18 mouse cellular contexts compared by ENCODE assay signal in the genomic region with DNA sequence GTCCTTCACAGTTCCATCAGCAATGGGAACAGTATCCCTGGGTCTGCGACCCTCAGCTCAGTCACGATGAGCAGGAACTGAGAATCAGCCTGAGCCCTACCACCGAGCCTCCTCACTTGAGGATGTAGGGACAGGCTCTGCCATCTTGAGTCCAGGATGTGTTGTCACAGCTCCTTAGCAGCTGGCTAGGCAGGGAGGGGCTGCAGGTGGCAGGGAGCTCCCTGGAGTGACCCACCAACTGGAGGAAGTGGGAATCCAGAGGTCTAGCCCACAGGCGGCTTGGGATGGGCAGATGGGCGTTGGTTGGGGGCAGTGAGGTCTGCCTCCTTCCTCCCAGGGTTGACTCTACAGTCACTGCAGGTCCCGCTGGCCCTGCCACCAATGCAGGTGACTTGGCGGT. TPM values are rescaled to one million over a fixed set of nuclear protein-coding genes. Genes with fewer than 3 reads are reported as not detected.
DNase-seq lines count a peak whose midpoint lies in the region; ATAC-seq and TF ChIP-seq lines count a peak whose summit lies in the region.
"Had no signal": no experiment of that assay in that cellular context is flagged by ENCODE, and none has a peak within 500 bp of the region (broad histone marks: within the 10 kb centered on the region; RNA-seq: fewer than 3 reads in every experiment).

No protein-coding gene starts in this region.

- no peak for DNase-seq in hindbrain, postnatal 0 days (ENCODE audit: low spot score)
- peak; percentile 48 for DNase-seq in thymus, postnatal 0 days (ENCODE audit: low spot score)
- DNase-seq in thymus, postnatal 10 days (ENCODE audit: low spot score in 2 of 2), result no peak
- peak; percentile 40 for DNase-seq in thymus, postnatal 25 days
- DNase-seq in frontal cortex, postnatal 36 days (ENCODE audit: low spot score in 2 of 2), result no peak
- DNase-seq: cerebellum, adult 2 months; layer of hippocampus, adult 9-11 months; liver, postnatal 0 days; lung, postnatal 4 days had no signal

- H3K4me2 ChIP-seq in hindbrain, embryonic 12.5 days (replicated peaks), result no peak overlapping the region
- no peak overlapping the region for H3K4me2 ChIP-seq in hindbrain, postnatal 0 days (ENCODE audit: low read depth, low read length)
- H3K4me2 ChIP-seq: embryonic facial prominence, embryonic 15.5 days; forebrain, embryonic 13.5 days; limb, embryonic 15.5 days had no signal

- H3K9me3 ChIP-seq in hindbrain, embryonic 12.5 days (replicated peaks), result no peaks in the 10 kb centered on the region
- no peaks in the 10 kb centered on the region for H3K9me3 ChIP-seq in hindbrain, postnatal 0 days (ENCODE audit: low read length)
- H3K9me3 ChIP-seq: embryonic facial prominence, embryonic 15.5 days; forebrain, embryonic 13.5 days; limb, embryonic 15.5 days had no signal

- no peaks in the 10 kb centered on the region for H3K36me3 ChIP-seq in hindbrain, embryonic 12.5 days
- H3K36me3 ChIP-seq in hindbrain, postnatal 0 days (ENCODE audit: insufficient read depth, low read length), result no peaks in the 10 kb centered on the region
- H3K36me3 ChIP-seq: embryonic facial prominence, embryonic 15.5 days; limb, embryonic 15.5 days had no signal

- H3K4me3 ChIP-seq in hindbrain, embryonic 12.5 days, result no peak overlapping the region
- H3K4me3 ChIP-seq in hindbrain, postnatal 0 days (ENCODE audit: low read length), result no peak overlapping the region
- H3K4me3 ChIP-seq: embryonic facial prominence, embryonic 15.5 days; forebrain, embryonic 13.5 days; limb, embryonic 15.5 days; myocyte had no signal

- 0 out of 2 replicates have a peak, but pooled peaks have one; percentile 23 for ATAC-seq in hindbrain, embryonic 12.5 days (ENCODE audit: low FRiP score)
- ATAC-seq in hindbrain, postnatal 0 days, result no peak
- peak; percentile 13 to 43; a peak in 2 of 4 replicates for ATAC-seq in hematopoietic stem cell, adult 5-6 weeks (replicated peaks in 1 of 2; ENCODE audit: insufficient read depth in 1 of 2, low FRiP score in 2 of 2, low TSS enrichment in 1 of 2, low read depth in 1 of 2, poor library complexity in 2 of 2, severe bottlenecking in 2 of 2)
- ATAC-seq in cerebellum, adult (ENCODE audit: insufficient number of reproducible peaks, low FRiP score, low TSS enrichment), result no peak
- ATAC-seq: CD4-positive, CD25-positive, alpha-beta regulatory T cell, adult 4 months had no signal

- H3K27me3 ChIP-seq in hindbrain, embryonic 12.5 days, result no peaks in the 10 kb centered on the region
- no peaks in the 10 kb centered on the region for H3K27me3 ChIP-seq in hindbrain, postnatal 0 days (ENCODE audit: insufficient read depth, low read length)
- H3K27me3 ChIP-seq: embryonic facial prominence, embryonic 15.5 days; forebrain, embryonic 13.5 days; limb, embryonic 15.5 days had no signal

- no peak for TF ChIP-seq CTCF in hindbrain, postnatal 0 days (IDR thresholded peaks at IDR 0.05; ENCODE audit: low read depth)

- H3K9ac ChIP-seq in hindbrain, embryonic 12.5 days, result no peak overlapping the region
- no peak overlapping the region for H3K9ac ChIP-seq in hindbrain, postnatal 0 days (replicated peaks; ENCODE audit: low read length)
- H3K9ac ChIP-seq: embryonic facial prominence, embryonic 15.5 days; forebrain, embryonic 13.5 days; limb, embryonic 15.5 days; liver, postnatal 0 days had no signal

- 81% methylated on average over 7 of the region's 7 CpGs for WGBS in hindbrain, embryonic 12.5 days
- 92% methylated on average over 7 of the region's 7 CpGs for WGBS in hindbrain, postnatal 0 days

- peaks cover 12% of the 10 kb centered on the region for H3K4me1 ChIP-seq in hindbrain, embryonic 12.5 days
- no peaks in the 10 kb centered on the region; the same call in 1 of the 2 replicates for H3K4me1 ChIP-seq in hindbrain, postnatal 0 days (ENCODE audit: insufficient read depth, low read length)

- no peak overlapping the region for H3K27ac ChIP-seq in hindbrain, embryonic 12.5 days
- H3K27ac ChIP-seq in hindbrain, postnatal 0 days, result no peak overlapping the region
- H3K27ac ChIP-seq: embryonic facial prominence, embryonic 15.5 days; kidney, postnatal 0 days; limb, embryonic 15.5 days had no signal

RNA-seq across cellular contexts. Expression of gene Psap, which starts 14.1 kb away (rescaled TPM):
- polyA plus RNA-seq in hindbrain, embryonic 12.5 days (2016; fragmentation: Nextera tagmentation; extraction: Ambion mirVana), result 102 and 104 TPM in 2 replicates
- 768 and 845 TPM in 2 replicates for total RNA-seq in hindbrain, postnatal 0 days (2014; rRNA removed)
- 277 and 281 TPM in 2 replicates for polyA plus RNA-seq in hindbrain, postnatal 0 days (2015; fragmentation: Nextera tagmentation; extraction: Ambion mirVana)
- polyA plus RNA-seq in thymus, postnatal 0 days (2015; fragmentation: Nextera tagmentation; extraction: Ambion mirVana), result 203 and 207 TPM in 2 replicates
- 223 and 263 TPM in 2 replicates for total RNA-seq in hematopoietic stem cell, adult 5-6 weeks (2017)

RNA-seq across cellular contexts. Expression of gene Chst3, which starts 44.3 kb away (rescaled TPM):
- polyA plus RNA-seq in hindbrain, embryonic 12.5 days (2016; fragmentation: Nextera tagmentation; extraction: Ambion mirVana), result 3.2 and 3.7 TPM in 2 replicates
- total RNA-seq in hindbrain, postnatal 0 days (2014; rRNA removed), result 7.2 and 10.0 TPM in 2 replicates
- 0.89 and 0.96 TPM in 2 replicates for polyA plus RNA-seq in hindbrain, postnatal 0 days (2015; fragmentation: Nextera tagmentation; extraction: Ambion mirVana)
- polyA plus RNA-seq in thymus, postnatal 0 days (2015; fragmentation: Nextera tagmentation; extraction: Ambion mirVana), result 0.30 and 0.38 TPM in 2 replicates
- total RNA-seq in hematopoietic stem cell, adult 5-6 weeks (2017), result 0.10 and 0.31 TPM in 2 replicates

Comparison
In these comparisons a context has a peak if more than half of its experiments do, and no peak if none do; other contexts are left out.
1. ATAC-seq: peak in hindbrain, embryonic 12.5 days (single experiment) and hematopoietic stem cell, adult 5-6 weeks (2 of 2); none in hindbrain, postnatal 0 days (single experiment) and cerebellum, adult (single experiment).
2. DNase-seq: peak in thymus, postnatal 0 days (single experiment) and thymus, postnatal 25 days (single experiment); none in hindbrain, postnatal 0 days (single experiment), thymus, postnatal 10 days (0 of 2) and frontal cortex, postnatal 36 days (0 of 2).